Mouse (Mus musculus) heart, postnatal 25 days (tissue): ENCODE results near the gene Myt1l. TPM values are rescaled to one million over a fixed set of nuclear protein-coding genes. Genes with fewer than 3 reads are reported as not detected.
A peak's percentile ranks its signal among the peaks of the same experiment; 100 is the strongest.

Source experiments
- DNase-seq: peaks from one replicate; pipeline ENCODE4 v3.0.0; 2022; ENCODE audit warnings: low spot score
- intact Hi-C: fragments of 180-260 bp; cut with DNase I; formaldehyde crosslinking; loops from one replicate; pipeline ENCODE4 v1.15.1; 2025
- total RNA-seq, 2 experiments: library from RNA; stranded (reverse); gene quantifications; 2 replicates each; pipeline ENCODE4 v1.2.3; 2021

Gene Myt1l
- total RNA-seq, 2 experiments from 2014 or later: not detected

- intact Hi-C loops: no loop called here
- DNase-seq: no peak
Measured at GRCm38 (mm10) chr12:29868781-29869180, 340.6 kb downstream of the Myt1l start.

- intact Hi-C loops: no loop called here
- no peak for DNase-seq
Measured at GRCm38 (mm10) chr12:29872156-29872815, 344.1 kb downstream of the Myt1l start.

- DNase-seq: no peak
- intact Hi-C loops: no loop called here
Measured at GRCm38 (mm10) chr12:29873281-29873772, 345.1 kb downstream of the Myt1l start.

- intact Hi-C loops: no loop called here
- DNase-seq: no peak
Measured at GRCm38 (mm10) chr12:29877977-29878376, 349.8 kb downstream of the Myt1l start.

GRCm38 (mm10) chr12:29882871-29883617, 354.9 kb downstream of the Myt1l start:
- no peak for DNase-seq
- intact Hi-C loops: loop anchor here (1.0 to 10.0 kb wide), 4 partner anchors 46 to 1298 kb away; partner anchors contain the start of gene Allc

- no peak for DNase-seq
- intact Hi-C loops: loop anchor here (5.0 to 10.0 kb wide), 2 partner anchors 47 to 1300 kb away; partner anchors contain the start of gene Allc
Measured at GRCm38 (mm10) chr12:29884376-29884775, 356.2 kb downstream of the Myt1l start.

- intact Hi-C loops: no loop called here
- no peak for DNase-seq
Measured at GRCm38 (mm10) chr12:29894669-29895068, 366.5 kb downstream of the Myt1l start.

GRCm38 (mm10) chr12:29897533-29898085, 369.4 kb downstream of the Myt1l start:
- intact Hi-C loops: no loop called here
- DNase-seq: no peak

- DNase-seq: no peak
- intact Hi-C loops: loop anchor here (10.0 kb wide), 1 partner anchor 471 kb away; the partner anchor contains the start of gene Sntg2
Measured at GRCm38 (mm10) chr12:29904101-29904874, 376.1 kb downstream of the Myt1l start.

- intact Hi-C loops: loop anchor here (5.0 to 10.0 kb wide), 2 partner anchors 130 to 468 kb away; partner anchors contain the start of gene Sntg2
- DNase-seq: peak; percentile 42
Measured at GRCm38 (mm10) chr12:29907056-29907455, 378.9 kb downstream of the Myt1l start.

GRCm38 (mm10) chr12:29916139-29916538, 388.0 kb downstream of the Myt1l start:
- no peak for DNase-seq
- intact Hi-C loops: loop anchor here (5.0 kb wide), 1 partner anchor 646 kb away; no protein-coding TSS in a partner anchor

GRCm38 (mm10) chr12:29916807-29917206, 388.6 kb downstream of the Myt1l start:
- intact Hi-C loops: loop anchor here (5.0 kb wide), 1 partner anchor 645 kb away; no protein-coding TSS in a partner anchor
- DNase-seq: no peak

GRCm38 (mm10) chr12:29920298-29920697, 392.1 kb downstream of the Myt1l start:
- no peak for DNase-seq
- intact Hi-C loops: loop anchor here (10.0 kb wide), 1 partner anchor 445 kb away; no protein-coding TSS in a partner anchor

- no peak for DNase-seq
- intact Hi-C loops: loop anchor here (10.0 kb wide), 1 partner anchor 443 kb away; no protein-coding TSS in a partner anchor
Measured at GRCm38 (mm10) chr12:29921481-29921880, 393.3 kb downstream of the Myt1l start.

- intact Hi-C loops: loop anchor here (1.0 to 10.0 kb wide), 3 partner anchors 52 to 438 kb away; no protein-coding TSS in a partner anchor
Measured at GRCm38 (mm10) chr12:29926896-29927295, 398.7 kb downstream of the Myt1l start.

GRCm38 (mm10) chr12:29930591-29930990, 402.4 kb downstream of the Myt1l start:
- DNase-seq: no peak
- intact Hi-C loops: no loop called here

More at GRCm38 (mm10) chr12:29926896-29927295, 398.7 kb downstream of the Myt1l start:
- no peak for DNase-seq

- DNase-seq: no peak
- intact Hi-C loops: no loop called here
Measured at GRCm38 (mm10) chr12:29932951-29933350, 404.8 kb downstream of the Myt1l start.

GRCm38 (mm10) chr12:29933501-29933900, 405.3 kb downstream of the Myt1l start:
- intact Hi-C loops: no loop called here
- DNase-seq: no peak

- DNase-seq: peak; percentile 34
- intact Hi-C loops: no loop called here
Measured at GRCm38 (mm10) chr12:29934120-29934581, 406.0 kb downstream of the Myt1l start.
